Mouse (Mus musculus): ENCODE results near the gene Lrrfip1. TPM values are rescaled to one million over a fixed set of nuclear protein-coding genes. Genes with fewer than 3 reads are reported as not detected.

Lrrfip1 gene
- polyA plus RNA-seq, 1 experiment from 2014 or later = 79.0 TPM

- H3K4me1 ChIP-seq (replicated peaks; ENCODE audit: control insufficient read depth, insufficient read depth) = peaks cover 4% of the 10 kb centered on the region
- no peak overlapping the region for H3K9ac ChIP-seq (ENCODE audit: low read length)
- H3K4me3 ChIP-seq (ENCODE audit: low read depth, low read length) = no peak overlapping the region
- WGBS = 91% methylated on average over 5 of the region's 5 CpGs
- H3K4me2 ChIP-seq (replicated peaks; ENCODE audit: low read depth) = no peak overlapping the region
- DNase-seq (ENCODE audit: low spot score) (no peak), ATAC-seq (ENCODE audit: low FRiP score, low TSS enrichment) (no peak)
- no peaks in the 10 kb centered on the region for H3K27me3 ChIP-seq (ENCODE audit: control insufficient read depth, insufficient read depth, low read length)
- no peak overlapping the region for H3K27ac ChIP-seq (replicated peaks)
- H3K9me3 ChIP-seq (ENCODE audit: control insufficient read depth, low read length) = no peaks in the 10 kb centered on the region
- no peaks in the 10 kb centered on the region for H3K36me3 ChIP-seq (ENCODE audit: control insufficient read depth, insufficient read depth, low read length)
- TF ChIP-seq EP300 (optimal IDR thresholded peaks at IDR 0.05) (no peak), CTCF (IDR thresholded peaks at IDR 0.05; ENCODE audit: low read depth) (no peak)
Observed at GRCm38 (mm10) chr1:91174796-91175195, 176.3 kb downstream of the Lrrfip1 start.

GRCm38 (mm10) chr1:91176026-91176425 lies 177.5 kb downstream of the Lrrfip1 start:
- H3K27ac ChIP-seq (replicated peaks) = no peak overlapping the region
- no peak overlapping the region for H3K9ac ChIP-seq (ENCODE audit: low read length)
- no peak for DNase-seq (ENCODE audit: low spot score)
- no peak overlapping the region for H3K4me2 ChIP-seq (replicated peaks; ENCODE audit: low read depth)
- ATAC-seq (ENCODE audit: low FRiP score, low TSS enrichment) = no peak
- no peaks in the 10 kb centered on the region for H3K36me3 ChIP-seq (ENCODE audit: control insufficient read depth, insufficient read depth, low read length)
- no peak for TF ChIP-seq CTCF (IDR thresholded peaks at IDR 0.05; ENCODE audit: low read depth)
- no peak for TF ChIP-seq EP300 (optimal IDR thresholded peaks at IDR 0.05)
- H3K4me3 ChIP-seq (ENCODE audit: low read depth, low read length) = no peak overlapping the region
- H3K27me3 ChIP-seq (ENCODE audit: control insufficient read depth, insufficient read depth, low read length) = no peaks in the 10 kb centered on the region
- H3K4me1 ChIP-seq (replicated peaks; ENCODE audit: control insufficient read depth, insufficient read depth) = peaks cover 7% of the 10 kb centered on the region
- 56% methylated on average over 3 of the region's 3 CpGs for whole genome bisulfite sequencing
- H3K9me3 ChIP-seq (ENCODE audit: control insufficient read depth, low read length) = no peaks in the 10 kb centered on the region

DNA sequence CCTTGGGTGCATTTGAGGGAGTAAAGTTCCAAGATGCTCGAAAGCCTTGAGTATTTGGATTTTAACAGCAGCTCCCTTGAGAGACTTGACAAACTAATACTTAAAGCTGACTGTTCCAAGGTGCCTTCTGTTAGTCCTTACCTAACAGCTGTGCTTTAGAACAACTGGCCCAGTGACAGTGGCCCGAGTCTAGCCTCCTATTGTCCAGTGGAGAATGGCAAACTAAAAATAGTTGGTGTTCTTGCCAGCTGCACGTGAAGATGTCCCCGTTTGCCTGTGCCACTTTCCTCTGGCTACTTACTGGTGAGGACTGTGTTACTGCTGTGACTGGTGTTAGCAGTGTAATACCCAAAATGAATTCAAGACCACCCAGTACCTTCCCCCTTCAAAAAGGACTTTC lies 178.3 kb downstream of the Lrrfip1 start:
- Histone ChIP-seq H3K9me3 (ENCODE audit: control insufficient read depth, low read length) (no peaks in the 10 kb centered on the region), H3K9ac (ENCODE audit: low read length) (no peak overlapping the region), H3K27ac (replicated peaks) (no peak overlapping the region), H3K4me1 (replicated peaks; ENCODE audit: control insufficient read depth, insufficient read depth) (peaks cover 7% of the 10 kb centered on the region), H3K36me3 (ENCODE audit: control insufficient read depth, insufficient read depth, low read length) (no peaks in the 10 kb centered on the region), H3K4me2 (replicated peaks; ENCODE audit: low read depth) (no peak overlapping the region), H3K4me3 (ENCODE audit: low read depth, low read length) (no peak overlapping the region), H3K27me3 (ENCODE audit: control insufficient read depth, insufficient read depth, low read length) (no peaks in the 10 kb centered on the region)
- ATAC-seq (ENCODE audit: low FRiP score, low TSS enrichment) (no peak), DNase-seq (ENCODE audit: low spot score) (peak; percentile 8)
- 80% methylated on average over 4 of the region's 4 CpGs for WGBS
- no peak for TF ChIP-seq EP300 (optimal IDR thresholded peaks at IDR 0.05)
- no peak for TF ChIP-seq CTCF (IDR thresholded peaks at IDR 0.05; ENCODE audit: low read depth)

Other genes starting within 250 kb of the Lrrfip1 start
- gene Col6a3, start 154.8 kb upstream of the Lrrfip1 start, polyA plus RNA-seq (2015; fragmentation: Nextera tagmentation; extraction: Ambion mirVana) = 56.9 and 60.5 TPM in 2 replicates
- gene Mlph, start 83.7 kb upstream of the Lrrfip1 start, polyA plus RNA-seq (2015; fragmentation: Nextera tagmentation; extraction: Ambion mirVana) = 8.8 and 9.8 TPM in 2 replicates
- gene Prlh, start 45.6 kb upstream of the Lrrfip1 start, polyA plus RNA-seq (2015; fragmentation: Nextera tagmentation; extraction: Ambion mirVana) = not detected in 2 replicates
- 4.6 and 5.7 TPM in 2 replicates for gene Rab17, start 29.1 kb upstream of the Lrrfip1 start, polyA plus RNA-seq (2015; fragmentation: Nextera tagmentation; extraction: Ambion mirVana)
- 0.15 and 0.24 TPM in 2 replicates for gene Rbm44, start 146.4 kb downstream of the Lrrfip1 start, polyA plus RNA-seq (2015; fragmentation: Nextera tagmentation; extraction: Ambion mirVana)
- gene Ramp1, start 181.1 kb downstream of the Lrrfip1 start, polyA plus RNA-seq (2015; fragmentation: Nextera tagmentation; extraction: Ambion mirVana) = 10.5 and 11.5 TPM in 2 replicates

All from stomach, postnatal 0 days (tissue).